Mouse (Mus musculus): ENCODE measurements around the gene Clybl. TPM values are rescaled to one million over a fixed set of nuclear protein-coding genes. Genes with fewer than 3 reads are reported as not detected.

Clybl gene
- polyA plus RNA-seq, 1 experiment from 2014 or later: 27.1 TPM

GRCm38 (mm10) chr14:122389684-122390370 lies 208.3 kb downstream of the Clybl start:
- Histone ChIP-seq H3K9me3 (ENCODE audit: control insufficient read depth, low read length) (no peaks in the 10 kb centered on the region), H3K4me1 (ENCODE audit: control insufficient read depth, insufficient read depth, low read length) (no peaks in the 10 kb centered on the region), H3K4me2 (ENCODE audit: low read depth, low read length) (no peak overlapping the region), H3K36me3 (ENCODE audit: control insufficient read depth, insufficient read depth, low read length) (no peaks in the 10 kb centered on the region), H3K9ac (ENCODE audit: low read depth, low read length) (no peak overlapping the region), H3K27me3 (replicated peaks; ENCODE audit: control insufficient read depth, insufficient read depth, low read length) (no peaks in the 10 kb centered on the region), H3K27ac (replicated peaks; ENCODE audit: low read depth, low read length) (no peak overlapping the region), H3K4me3 (ENCODE audit: low read depth, low read length) (no peak overlapping the region)
- ATAC-seq (ENCODE audit: low read depth): no peak
- no peak for DNase-seq (ENCODE audit: low spot score)
- WGBS: 84% methylated on average over 13 of the region's 13 CpGs

GRCm38 (mm10) chr14:122390935-122391334 lies 209.4 kb downstream of the Clybl start:
- Histone ChIP-seq H3K36me3 (ENCODE audit: control insufficient read depth, insufficient read depth, low read length) (no peaks in the 10 kb centered on the region), H3K27ac (replicated peaks; ENCODE audit: low read depth, low read length) (no peak overlapping the region), H3K9me3 (ENCODE audit: control insufficient read depth, low read length) (no peaks in the 10 kb centered on the region), H3K27me3 (replicated peaks; ENCODE audit: control insufficient read depth, insufficient read depth, low read length) (no peaks in the 10 kb centered on the region), H3K4me2 (ENCODE audit: low read depth, low read length) (no peak overlapping the region), H3K4me3 (ENCODE audit: low read depth, low read length) (no peak overlapping the region), H3K9ac (ENCODE audit: low read depth, low read length) (no peak overlapping the region), H3K4me1 (ENCODE audit: control insufficient read depth, insufficient read depth, low read length) (no peaks in the 10 kb centered on the region)
- WGBS: 39% methylated on average over 4 of the region's 4 CpGs
- ATAC-seq (ENCODE audit: low read depth) (no peak), DNase-seq (ENCODE audit: low spot score) (no peak)

GRCm38 (mm10) chr14:122393119-122393518 lies 211.6 kb downstream of the Clybl start:
- Histone ChIP-seq H3K4me2 (ENCODE audit: low read depth, low read length) (no peak overlapping the region), H3K27ac (replicated peaks; ENCODE audit: low read depth, low read length) (no peak overlapping the region), H3K9me3 (ENCODE audit: control insufficient read depth, low read length) (no peaks in the 10 kb centered on the region), H3K4me1 (ENCODE audit: control insufficient read depth, insufficient read depth, low read length) (no peaks in the 10 kb centered on the region), H3K36me3 (ENCODE audit: control insufficient read depth, insufficient read depth, low read length) (no peaks in the 10 kb centered on the region), H3K9ac (ENCODE audit: low read depth, low read length) (no peak overlapping the region), H3K27me3 (replicated peaks; ENCODE audit: control insufficient read depth, insufficient read depth, low read length) (no peaks in the 10 kb centered on the region), H3K4me3 (ENCODE audit: low read depth, low read length) (no peak overlapping the region)
- 70% methylated on average over 1 of the region's 1 CpGs for WGBS
- ATAC-seq (ENCODE audit: low read depth) (no peak), DNase-seq (ENCODE audit: low spot score) (no peak)

GRCm38 (mm10) chr14:122398676-122399075 lies 217.2 kb downstream of the Clybl start:
- ATAC-seq (ENCODE audit: low read depth): no peak
- H3K36me3 ChIP-seq (ENCODE audit: control insufficient read depth, insufficient read depth, low read length): no peaks in the 10 kb centered on the region
- no peak overlapping the region for H3K4me2 ChIP-seq (ENCODE audit: low read depth, low read length)
- no peak overlapping the region for H3K27ac ChIP-seq (replicated peaks; ENCODE audit: low read depth, low read length)
- no peak overlapping the region for H3K4me3 ChIP-seq (ENCODE audit: low read depth, low read length)
- WGBS: 56% methylated on average over 4 of the region's 4 CpGs
- H3K9me3 ChIP-seq (ENCODE audit: control insufficient read depth, low read length): no peaks in the 10 kb centered on the region
- H3K27me3 ChIP-seq (replicated peaks; ENCODE audit: control insufficient read depth, insufficient read depth, low read length): peaks cover 11% of the 10 kb centered on the region
- no peak for DNase-seq (ENCODE audit: low spot score)
- no peaks in the 10 kb centered on the region for H3K4me1 ChIP-seq (ENCODE audit: control insufficient read depth, insufficient read depth, low read length)
- no peak overlapping the region for H3K9ac ChIP-seq (ENCODE audit: low read depth, low read length)

GRCm38 (mm10) chr14:122399906-122400305 lies 218.4 kb downstream of the Clybl start:
- ATAC-seq (ENCODE audit: low read depth) (no peak), DNase-seq (ENCODE audit: low spot score) (no peak)
- WGBS: 80% methylated on average over 5 of the region's 5 CpGs
- no peak overlapping the region for H3K4me2 ChIP-seq (ENCODE audit: low read depth, low read length)
- H3K4me1 ChIP-seq (ENCODE audit: control insufficient read depth, insufficient read depth, low read length): no peaks in the 10 kb centered on the region
- no peak overlapping the region for H3K9ac ChIP-seq (ENCODE audit: low read depth, low read length)
- H3K9me3 ChIP-seq (ENCODE audit: control insufficient read depth, low read length): no peaks in the 10 kb centered on the region
- H3K36me3 ChIP-seq (ENCODE audit: control insufficient read depth, insufficient read depth, low read length): no peaks in the 10 kb centered on the region
- peaks cover 23% of the 10 kb centered on the region for H3K27me3 ChIP-seq (replicated peaks; ENCODE audit: control insufficient read depth, insufficient read depth, low read length)
- no peak overlapping the region for H3K27ac ChIP-seq (replicated peaks; ENCODE audit: low read depth, low read length)
- no peak overlapping the region for H3K4me3 ChIP-seq (ENCODE audit: low read depth, low read length)

GRCm38 (mm10) chr14:122401886-122402285 lies 220.4 kb downstream of the Clybl start:
- ATAC-seq (ENCODE audit: low read depth) (no peak), DNase-seq (ENCODE audit: low spot score) (no peak)
- no peaks in the 10 kb centered on the region for H3K9me3 ChIP-seq (ENCODE audit: control insufficient read depth, low read length)
- H3K4me2 ChIP-seq (ENCODE audit: low read depth, low read length): no peak overlapping the region
- H3K9ac ChIP-seq (ENCODE audit: low read depth, low read length): no peak overlapping the region
- peaks cover 43% of the 10 kb centered on the region for H3K27me3 ChIP-seq (replicated peaks; ENCODE audit: control insufficient read depth, insufficient read depth, low read length)
- no peak overlapping the region for H3K27ac ChIP-seq (replicated peaks; ENCODE audit: low read depth, low read length)
- peaks cover 5% of the 10 kb centered on the region for H3K4me1 ChIP-seq (ENCODE audit: control insufficient read depth, insufficient read depth, low read length)
- H3K4me3 ChIP-seq (ENCODE audit: low read depth, low read length): no peak overlapping the region
- no peaks in the 10 kb centered on the region for H3K36me3 ChIP-seq (ENCODE audit: control insufficient read depth, insufficient read depth, low read length)
- WGBS: 48% methylated on average over 11 of the region's 11 CpGs

- no peak overlapping the region for H3K4me2 ChIP-seq (ENCODE audit: low read depth, low read length)
- WGBS: 41% methylated on average over 12 of the region's 12 CpGs
- no peak overlapping the region for H3K9ac ChIP-seq (ENCODE audit: low read depth, low read length)
- no peaks in the 10 kb centered on the region for H3K36me3 ChIP-seq (ENCODE audit: control insufficient read depth, insufficient read depth, low read length)
- H3K27ac ChIP-seq (replicated peaks; ENCODE audit: low read depth, low read length): no peak overlapping the region
- ATAC-seq (ENCODE audit: low read depth): no peak
- H3K9me3 ChIP-seq (ENCODE audit: control insufficient read depth, low read length): no peaks in the 10 kb centered on the region
- H3K4me1 ChIP-seq (ENCODE audit: control insufficient read depth, insufficient read depth, low read length): peaks cover 7% of the 10 kb centered on the region
- H3K4me3 ChIP-seq (ENCODE audit: low read depth, low read length): no peak overlapping the region
- no peak for DNase-seq (ENCODE audit: low spot score)
- H3K27me3 ChIP-seq (replicated peaks; ENCODE audit: control insufficient read depth, insufficient read depth, low read length): peaks cover 52% of the 10 kb centered on the region
Observed at GRCm38 (mm10) chr14:122402716-122403258, 221.3 kb downstream of the Clybl start.

GRCm38 (mm10) chr14:122403422-122403940 lies 222.0 kb downstream of the Clybl start:
- Histone ChIP-seq H3K9me3 (ENCODE audit: control insufficient read depth, low read length) (no peaks in the 10 kb centered on the region), H3K4me1 (ENCODE audit: control insufficient read depth, insufficient read depth, low read length) (peaks cover 7% of the 10 kb centered on the region), H3K27ac (replicated peaks; ENCODE audit: low read depth, low read length) (no peak overlapping the region), H3K36me3 (ENCODE audit: control insufficient read depth, insufficient read depth, low read length) (no peaks in the 10 kb centered on the region), H3K4me3 (ENCODE audit: low read depth, low read length) (no peak overlapping the region), H3K27me3 (replicated peaks; ENCODE audit: control insufficient read depth, insufficient read depth, low read length) (peaks cover 59% of the 10 kb centered on the region), H3K4me2 (ENCODE audit: low read depth, low read length) (no peak overlapping the region), H3K9ac (ENCODE audit: low read depth, low read length) (no peak overlapping the region)
- 83% methylated on average over 3 of the region's 3 CpGs for WGBS
- ATAC-seq (ENCODE audit: low read depth) (no peak), DNase-seq (ENCODE audit: low spot score) (no peak)
